In genomic region chr9:20979181-20979580, GRCm38 (mm10) we compare ENCODE assay signal across 16 mouse cellular contexts. TPM values are rescaled to one million over a fixed set of nuclear protein-coding genes. Genes with fewer than 3 reads are reported as not detected.
DNase-seq lines count a peak whose midpoint lies in the region; ATAC-seq lines count a peak whose summit lies in the region.
"Had no signal": no experiment of that assay in that cellular context is flagged by ENCODE, and none has a peak within 500 bp of the region (broad histone marks: within the 10 kb centered on the region; RNA-seq: fewer than 3 reads in every experiment).

No protein-coding gene starts in this region.

- peak; percentile 29 to 41 for DNase-seq in adrenal gland, adult (ENCODE audit: inconsistent age in 2 of 2, low spot score in 1 of 2)
- no peak for DNase-seq in adrenal gland, adult 8-10 months
- DNase-seq in kidney, adult 18-20 months, result no peak
- no peak for DNase-seq in urinary bladder, postnatal 25 days (ENCODE audit: low spot score)
- DNase-seq: adrenal gland, adult 2 months; cerebellum, postnatal 36 days; kidney, adult 9 months; right cerebral cortex, postnatal 4 days had no signal

- no peaks in the 10 kb centered on the region for H3K27me3 ChIP-seq in kidney, embryonic 14.5 days (ENCODE audit: control insufficient read depth, insufficient read depth, low read length)
- H3K27me3 ChIP-seq in midbrain, embryonic 16.5 days (ENCODE audit: control insufficient read depth, insufficient read depth, low read depth, low read length), result no peaks in the 10 kb centered on the region
- H3K27me3 ChIP-seq: limb, embryonic 13.5 days had no signal

- ATAC-seq in kidney, embryonic 14.5 days (ENCODE audit: low FRiP score, low TSS enrichment), result no peak
- no peak for ATAC-seq in midbrain, embryonic 16.5 days

- no peak overlapping the region for H3K4me3 ChIP-seq in kidney, embryonic 14.5 days (ENCODE audit: low read length)
- H3K4me3 ChIP-seq in brown adipose tissue, adult 24 weeks (ENCODE audit: insufficient read depth, low read depth, low read length), result no peak overlapping the region
- no peak overlapping the region for H3K4me3 ChIP-seq in macrophage (ENCODE audit: inconsistent target)
- H3K4me3 ChIP-seq in midbrain, embryonic 16.5 days (ENCODE audit: low read depth, low read length), result no peak overlapping the region
- H3K4me3 ChIP-seq: erythroblast, embryonic 14.5 days; hindbrain, embryonic 10.5 days; limb, embryonic 13.5 days; myocyte had no signal

- H3K27ac ChIP-seq in kidney, embryonic 14.5 days (ENCODE audit: low read depth, low read length), result peak overlapping the region; percentile 51; the same call in 1 of the 2 replicates
- peak overlapping the region; percentile 56 for H3K27ac ChIP-seq in brown adipose tissue, adult 24 weeks (replicated peaks; ENCODE audit: low read depth, low read length)
- H3K27ac ChIP-seq in macrophage, result peak overlapping the region; percentile 90
- H3K27ac ChIP-seq in midbrain, embryonic 16.5 days (ENCODE audit: low read length), result no peak overlapping the region
- H3K27ac ChIP-seq: hindbrain, embryonic 10.5 days had no signal

- no peak overlapping the region for H3K9ac ChIP-seq in kidney, embryonic 14.5 days (ENCODE audit: low read depth, low read length)
- no peak overlapping the region for H3K9ac ChIP-seq in midbrain, embryonic 16.5 days (ENCODE audit: low read depth, low read length)
- H3K9ac ChIP-seq: limb, embryonic 13.5 days had no signal

- H3K36me3 ChIP-seq in kidney, embryonic 14.5 days (ENCODE audit: control insufficient read depth, insufficient read depth, low read length), result no peaks in the 10 kb centered on the region
- H3K36me3 ChIP-seq in macrophage (ENCODE audit: inconsistent target), result no peaks in the 10 kb centered on the region
- no peaks in the 10 kb centered on the region for H3K36me3 ChIP-seq in midbrain, embryonic 16.5 days (ENCODE audit: control insufficient read depth, insufficient read depth, low read length)
- H3K36me3 ChIP-seq: hindbrain, embryonic 10.5 days; limb, embryonic 13.5 days had no signal

- 51% methylated on average over 5 of the region's 5 CpGs for WGBS in kidney, embryonic 14.5 days
- WGBS in macrophage (ENCODE audit: missing documents), result 84% methylated on average over 5 of the region's 5 CpGs
- WGBS in midbrain, embryonic 16.5 days, result 76% methylated on average over 5 of the region's 5 CpGs

- H3K9me3 ChIP-seq in kidney, embryonic 14.5 days (ENCODE audit: control insufficient read depth, low read length), result no peaks in the 10 kb centered on the region
- no peaks in the 10 kb centered on the region for H3K9me3 ChIP-seq in midbrain, embryonic 16.5 days (replicated peaks; ENCODE audit: control insufficient read depth, low read length, poor library complexity, severe bottlenecking)
- H3K9me3 ChIP-seq: hindbrain, embryonic 10.5 days; limb, embryonic 13.5 days had no signal

- H3K79me2 ChIP-seq in macrophage (ENCODE audit: inconsistent target), result peaks cover 21% of the 10 kb centered on the region

- H3K4me2 ChIP-seq in kidney, embryonic 14.5 days (replicated peaks; ENCODE audit: low read depth, low read length), result no peak overlapping the region
- no peak overlapping the region for H3K4me2 ChIP-seq in midbrain, embryonic 16.5 days (ENCODE audit: low read length)
- H3K4me2 ChIP-seq: limb, embryonic 13.5 days had no signal

- peaks cover 18% of the 10 kb centered on the region for H3K4me1 ChIP-seq in kidney, embryonic 14.5 days (ENCODE audit: control insufficient read depth, insufficient read depth, low read length)
- H3K4me1 ChIP-seq in brown adipose tissue, adult 24 weeks (ENCODE audit: control insufficient read depth, insufficient read depth, insufficient read length, low read length), result peaks cover 12% of the 10 kb centered on the region; the same call in 1 of the 2 replicates
- H3K4me1 ChIP-seq in midbrain, embryonic 16.5 days (ENCODE audit: control insufficient read depth, insufficient read depth, low read length), result peaks cover 7% of the 10 kb centered on the region; the same call in 1 of the 2 replicates

RNA-seq across cellular contexts. Expression of gene S1pr2, which starts 2.6 kb away (rescaled TPM):
- 10 to 100 TPM; 18.8 to 36.9 (median 26.6) TPM for total RNA-seq in adrenal gland, adult 8-10 months (2022)
- polyA plus RNA-seq in kidney, embryonic 14.5 days (2014; fragmentation: Nextera tagmentation; extraction: Ambion mirVana), result 26.7 and 36.1 TPM in 2 replicates
- 1.3 and 2.6 TPM in 2 replicates for polyA plus RNA-seq in brown adipose tissue, adult 24 weeks (2012; ENCODE audit: insufficient read depth, insufficient read length, missing spikeins)
- 10 to 100 TPM in 19 of 26 experiments, 1 to 10 TPM in 7; 4.2 to 77.2 (median 16.0) TPM for total RNA-seq in macrophage (2018; cell fraction: chromatin; rRNA removed)
- 10 to 100 TPM in 25 of 26 experiments, 1 to 10 TPM in 1; 9.4 to 57.2 (median 41.3) TPM for total RNA-seq in macrophage (2018; cell fraction: cytosol; rRNA removed)
- total RNA-seq in macrophage (2018; cell fraction: nucleus; rRNA removed), result 10 to 100 TPM; 12.2 to 88.6 (median 34.5) TPM
- polyA plus RNA-seq in macrophage (2018), result 16.4 to 43.0 TPM (median 32.4 TPM) in 3 replicates
- 9.7 and 10.3 TPM in 2 replicates for polyA plus RNA-seq in midbrain, embryonic 16.5 days (2015; fragmentation: Nextera tagmentation; extraction: Ambion mirVana)

RNA-seq across cellular contexts. Expression of gene Dnmt1, which starts 19.5 kb away (rescaled TPM):
- 10 to 100 TPM; 39.6 to 63.8 (median 47.8) TPM for total RNA-seq in adrenal gland, adult 8-10 months (2022)
- 71.8 and 87.1 TPM in 2 replicates for polyA plus RNA-seq in kidney, embryonic 14.5 days (2014; fragmentation: Nextera tagmentation; extraction: Ambion mirVana)
- 3.5 and 7.7 TPM in 2 replicates for polyA plus RNA-seq in brown adipose tissue, adult 24 weeks (2012; ENCODE audit: insufficient read depth, insufficient read length, missing spikeins)
- 100 to 1,000 TPM in 10 of 26 experiments, 10 to 100 TPM in 16; 13.2 to 201 (median 81.1) TPM for total RNA-seq in macrophage (2018; cell fraction: chromatin; rRNA removed)
- total RNA-seq in macrophage (2018; cell fraction: cytosol; rRNA removed), result 10 to 100 TPM; 20.1 to 48.9 (median 40.0) TPM
- 100 to 1,000 TPM in 1 of 26 experiments, 10 to 100 TPM in 25; 17.4 to 162 (median 47.9) TPM for total RNA-seq in macrophage (2018; cell fraction: nucleus; rRNA removed)
- 37.5 to 90.6 TPM (median 56.1 TPM) in 3 replicates for polyA plus RNA-seq in macrophage (2018)
- 67.7 and 71.7 TPM in 2 replicates for polyA plus RNA-seq in midbrain, embryonic 16.5 days (2015; fragmentation: Nextera tagmentation; extraction: Ambion mirVana)

RNA-seq across cellular contexts. Expression of gene Mrpl4, which starts 23.4 kb away (rescaled TPM):
- total RNA-seq in adrenal gland, adult 8-10 months (2022), result 100 to 1,000 TPM; 124 to 131 (median 129) TPM
- polyA plus RNA-seq in kidney, embryonic 14.5 days (2014; fragmentation: Nextera tagmentation; extraction: Ambion mirVana), result 145 and 146 TPM in 2 replicates
- 140 and 185 TPM in 2 replicates for polyA plus RNA-seq in brown adipose tissue, adult 24 weeks (2012; ENCODE audit: insufficient read depth, insufficient read length, missing spikeins)
- total RNA-seq in macrophage (2018; cell fraction: chromatin; rRNA removed), result 10 to 100 TPM; 13.5 to 52.6 (median 33.4) TPM
- 10 to 100 TPM; 37.6 to 59.8 (median 51.4) TPM for total RNA-seq in macrophage (2018; cell fraction: cytosol; rRNA removed)
- total RNA-seq in macrophage (2018; cell fraction: nucleus; rRNA removed), result 10 to 100 TPM; 10.2 to 51.7 (median 31.3) TPM
- polyA plus RNA-seq in macrophage (2018), result 27.9 to 56.9 TPM (median 50.5 TPM) in 3 replicates
- polyA plus RNA-seq in midbrain, embryonic 16.5 days (2015; fragmentation: Nextera tagmentation; extraction: Ambion mirVana), result 101 and 104 TPM in 2 replicates

RNA-seq across cellular contexts. Expression of gene Icam1, which starts 36.6 kb away (rescaled TPM):
- 10 to 100 TPM; 14.9 to 33.1 (median 22.2) TPM for total RNA-seq in adrenal gland, adult 8-10 months (2022)
- polyA plus RNA-seq in kidney, embryonic 14.5 days (2014; fragmentation: Nextera tagmentation; extraction: Ambion mirVana), result 7.1 and 10.3 TPM in 2 replicates
- polyA plus RNA-seq in brown adipose tissue, adult 24 weeks (2012; ENCODE audit: insufficient read depth, insufficient read length, missing spikeins), result 2.3 and 3.1 TPM in 2 replicates
- 1,000 to 10,000 TPM in 13 of 26 experiments, 100 to 1,000 TPM in 10, 10 to 100 TPM in 3; 57.0 to 3,038 (median 1,000) TPM for total RNA-seq in macrophage (2018; cell fraction: chromatin; rRNA removed)
- 1,000 to 10,000 TPM in 2 of 26 experiments, 100 to 1,000 TPM in 18, 10 to 100 TPM in 6; 49.9 to 1,322 (median 265) TPM for total RNA-seq in macrophage (2018; cell fraction: cytosol; rRNA removed)
- total RNA-seq in macrophage (2018; cell fraction: nucleus; rRNA removed), result 1,000 to 10,000 TPM in 17 of 26 experiments, 100 to 1,000 TPM in 8, 10 to 100 TPM in 1; 95.6 to 2,581 (median 1,271) TPM
- polyA plus RNA-seq in macrophage (2018), result 35.3 to 116 TPM (median 39.2 TPM) in 3 replicates
- 3.0 and 3.1 TPM in 2 replicates for polyA plus RNA-seq in midbrain, embryonic 16.5 days (2015; fragmentation: Nextera tagmentation; extraction: Ambion mirVana)

RNA-seq across cellular contexts. Expression of gene Icam4, which starts 50.0 kb away (rescaled TPM):
- total RNA-seq in adrenal gland, adult 8-10 months (2022), result 1 to 10 TPM; 1.6 to 7.8 (median 5.4) TPM
- polyA plus RNA-seq in kidney, embryonic 14.5 days (2014; fragmentation: Nextera tagmentation; extraction: Ambion mirVana), result 0.45 and 0.49 TPM in 2 replicates
- polyA plus RNA-seq in brown adipose tissue, adult 24 weeks (2012; ENCODE audit: insufficient read depth, insufficient read length, missing spikeins), result not detected in 2 replicates
- 10 to 100 TPM in 15 of 26 experiments, 1 to 10 TPM in 8, under 1 TPM in 2, not detected in 1; 0.90 to 99.5 (median 13.5) TPM for total RNA-seq in macrophage (2018; cell fraction: chromatin; rRNA removed)
- 1 to 10 TPM in 5 of 26 experiments, under 1 TPM in 17, not detected in 4; 0.17 to 1.9 (median 0.36) TPM for total RNA-seq in macrophage (2018; cell fraction: cytosol; rRNA removed)
- 10 to 100 TPM in 8 of 26 experiments, 1 to 10 TPM in 14, under 1 TPM in 1, not detected in 3; 0.72 to 41.5 (median 6.8) TPM for total RNA-seq in macrophage (2018; cell fraction: nucleus; rRNA removed)
- not detected in 3 replicates for polyA plus RNA-seq in macrophage (2018)
- polyA plus RNA-seq in midbrain, embryonic 16.5 days (2015; fragmentation: Nextera tagmentation; extraction: Ambion mirVana), result 0.24 TPM in 1 of 2 replicates, not detected in the other

Comparison
In these comparisons a context has a peak if more than half of its experiments do, and no peak if none do; other contexts are left out.
1. DNase-seq: peak in adrenal gland, adult (2 of 2); none in adrenal gland, adult 8-10 months (single experiment), kidney, adult 18-20 months (single experiment) and urinary bladder, postnatal 25 days (single experiment).